Mouse (Mus musculus): Measurements from ENCODE around the gene Hyou1.
"Not testable (repeated sequence)": the region's sequence is repeated elsewhere in the genome, so short reads cannot be mapped to it uniquely, and the experiment has no call there.

Hyou1 gene

DNA sequence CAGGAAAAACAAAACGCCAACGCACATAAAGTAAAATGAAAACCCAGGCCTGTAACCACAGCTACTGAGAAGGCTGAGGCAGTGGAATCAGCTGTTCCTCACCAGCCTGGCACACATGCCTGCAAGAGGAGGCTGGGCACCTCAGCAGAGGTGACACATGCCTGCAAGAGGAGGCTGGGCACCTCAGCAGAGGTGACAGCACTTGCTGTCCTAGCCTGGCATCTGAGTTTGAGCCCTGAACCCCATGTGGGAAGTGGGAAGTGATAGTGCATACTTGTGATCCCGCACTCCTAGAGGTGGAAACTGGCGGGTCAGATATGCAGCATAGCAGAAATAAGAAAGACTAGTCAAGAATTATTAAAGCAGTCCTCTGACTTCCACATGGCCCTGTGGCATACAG, 27.9 kb upstream of the Hyou1 start:
- no peak for DNase-seq (ENCODE audit: low spot score)

DNA sequence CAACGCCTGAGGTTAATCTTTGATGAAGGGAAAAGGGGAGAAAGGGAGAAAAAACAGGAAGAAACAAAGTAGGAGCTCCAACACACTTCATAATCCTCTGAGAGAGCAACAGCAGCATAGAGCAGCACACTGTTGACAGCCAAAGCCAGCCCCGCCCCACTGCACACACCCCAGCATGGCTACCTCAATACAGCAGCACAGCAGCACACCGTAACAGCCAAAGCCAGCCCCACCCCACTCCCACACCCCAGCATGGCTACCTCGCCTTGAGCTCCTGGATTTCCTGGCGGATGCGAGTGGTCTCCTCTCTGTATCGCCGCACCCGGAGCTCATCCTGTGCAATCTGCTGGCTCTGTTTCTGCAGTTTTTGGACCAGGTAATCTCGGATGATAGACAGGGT, 27.0 kb upstream of the Hyou1 start:
- DNase-seq (ENCODE audit: low spot score): no peak

DNA sequence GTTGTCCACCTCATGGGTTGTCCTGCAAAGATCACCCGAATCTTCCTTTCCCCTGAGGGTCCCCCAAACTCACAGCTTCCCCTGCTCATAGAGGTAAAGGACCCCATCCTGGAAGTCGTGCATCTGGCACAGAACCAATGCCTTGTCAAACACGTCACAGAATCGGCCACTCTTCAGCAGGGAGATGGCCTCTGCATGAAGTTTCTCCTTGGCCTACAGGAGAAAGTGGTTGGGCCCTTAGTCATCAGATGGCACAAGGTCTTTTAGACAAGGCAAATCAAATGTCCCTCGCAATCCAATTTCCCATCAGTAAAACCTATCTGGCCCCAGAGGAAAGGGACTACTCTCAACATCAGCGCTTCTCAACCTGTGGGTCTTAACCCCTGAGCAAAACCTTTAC, 26.1 kb upstream of the Hyou1 start:
- DNase-seq (ENCODE audit: low spot score): no peak

DNA sequence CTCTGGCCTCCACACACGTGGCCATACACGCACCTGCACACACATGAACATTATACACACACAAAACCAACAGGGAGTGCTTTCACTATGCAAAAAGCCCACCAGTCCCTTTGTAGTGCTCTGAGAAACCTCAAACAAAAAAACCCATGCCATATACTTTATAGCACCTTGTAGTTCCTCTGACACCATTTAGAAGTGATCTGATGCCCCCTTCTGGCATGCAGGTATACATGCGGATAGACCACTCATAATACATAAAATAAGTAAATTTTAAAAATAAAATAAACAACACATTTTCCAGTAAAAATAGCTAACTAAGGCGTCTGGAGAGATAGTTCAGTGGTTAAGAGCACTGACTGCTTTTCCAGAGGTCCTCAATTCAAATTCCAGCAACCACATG, 22.1 kb upstream of the Hyou1 start:
- peak; percentile 45 for DNase-seq (ENCODE audit: low spot score)

DNA sequence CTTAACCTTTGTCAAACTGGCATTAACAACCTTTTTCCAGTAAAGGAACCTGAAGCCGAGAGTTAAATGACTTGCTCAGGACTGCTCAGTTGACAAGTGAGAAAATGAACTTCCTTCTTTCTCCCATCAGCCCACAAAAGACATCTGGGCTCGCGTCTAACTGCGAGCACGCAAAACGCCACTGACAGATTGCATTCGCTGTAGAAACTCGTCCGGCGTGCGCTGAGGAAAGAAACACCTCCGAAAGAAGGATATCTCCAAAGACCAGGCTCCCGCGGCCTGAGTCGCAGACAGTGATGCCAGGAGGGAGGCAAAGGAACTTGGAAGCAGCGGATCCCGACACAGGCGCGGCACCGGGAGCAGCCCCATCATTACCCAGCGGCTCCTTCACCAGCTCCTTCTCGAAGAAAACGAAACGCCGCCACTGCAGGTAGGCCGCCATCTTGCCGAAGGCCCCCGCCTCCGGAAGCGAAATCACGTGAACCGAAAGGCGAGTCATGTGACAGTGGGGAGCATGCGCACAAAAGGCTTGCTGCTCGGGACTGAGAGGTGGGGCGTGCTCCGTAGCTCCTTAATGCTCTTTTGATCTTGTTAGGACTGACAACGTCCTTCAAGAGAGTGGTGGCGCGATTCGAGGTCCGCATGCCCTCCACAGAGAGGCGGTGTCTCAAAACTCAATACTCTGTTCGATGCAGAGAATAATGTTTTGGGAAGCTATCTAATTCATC, 17.9 kb upstream of the Hyou1 start, which contains the start of gene Vps11:
Gene Vps11, minus strand, starts transcription at position 481 of the 728 bp plus-strand sequence.
- DNase-seq (ENCODE audit: low spot score): peak; percentile 99

DNA sequence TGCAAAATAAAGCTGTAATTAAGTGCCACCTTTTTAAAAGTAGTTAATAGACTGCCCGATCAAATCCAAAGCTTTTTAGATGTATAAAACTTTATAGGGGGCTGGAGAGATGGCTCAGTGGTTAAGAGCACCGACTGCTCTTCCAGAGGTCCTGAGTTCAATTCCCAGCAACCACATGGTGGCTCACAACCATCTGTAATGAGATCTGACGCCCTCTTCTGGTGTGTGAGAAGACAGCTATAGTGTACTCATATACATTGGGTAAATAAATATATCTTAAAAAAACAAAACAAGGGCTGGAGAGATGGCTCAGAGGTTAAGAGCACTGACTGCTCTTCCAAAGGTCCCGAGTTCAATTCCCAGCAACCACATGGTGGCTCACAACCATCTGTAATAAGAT, 17.4 kb upstream of the Hyou1 start:
- not testable (repeated sequence) for DNase-seq (ENCODE audit: low spot score)

DNA sequence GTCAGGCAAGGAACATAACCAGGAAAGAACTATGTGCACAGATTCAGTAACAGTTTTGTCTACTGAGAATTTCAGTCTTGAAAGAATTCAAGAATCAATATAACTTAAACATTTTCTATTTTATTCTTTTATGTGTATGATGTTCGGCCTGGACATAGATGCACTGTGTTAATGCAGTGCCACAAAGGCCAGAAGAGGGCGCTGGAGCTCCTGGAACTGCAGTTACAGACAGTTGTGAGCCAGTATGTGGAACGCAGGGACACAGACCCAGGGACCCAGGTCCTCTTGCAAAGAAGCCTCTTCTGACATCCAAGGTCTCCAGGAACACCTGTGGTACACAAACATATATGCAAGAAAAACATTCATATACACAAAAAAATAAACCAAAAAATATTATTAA, 14.8 kb upstream of the Hyou1 start:
- peak; percentile 26 for DNase-seq (ENCODE audit: low spot score)

DNA sequence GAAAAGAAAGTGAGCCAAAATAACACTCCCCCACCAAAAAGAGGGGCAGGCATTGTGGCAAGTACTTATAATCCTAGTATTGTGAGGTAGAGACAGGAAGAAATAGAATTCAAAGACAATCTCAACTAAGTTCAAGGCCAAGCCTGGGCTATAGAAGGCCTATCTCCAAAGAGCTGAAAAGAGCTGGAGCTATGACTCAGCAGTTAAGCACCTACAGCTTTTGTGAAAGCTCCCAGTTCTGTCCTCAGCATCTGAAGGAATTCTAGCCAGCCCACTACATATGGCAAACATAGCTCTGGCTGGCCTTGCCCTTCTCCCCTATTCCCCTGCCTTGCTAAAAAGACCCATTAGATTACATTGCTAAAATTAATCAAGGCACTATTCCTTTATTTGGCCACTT, 5.9 kb upstream of the Hyou1 start:
- no peak for DNase-seq (ENCODE audit: low spot score)

DNA sequence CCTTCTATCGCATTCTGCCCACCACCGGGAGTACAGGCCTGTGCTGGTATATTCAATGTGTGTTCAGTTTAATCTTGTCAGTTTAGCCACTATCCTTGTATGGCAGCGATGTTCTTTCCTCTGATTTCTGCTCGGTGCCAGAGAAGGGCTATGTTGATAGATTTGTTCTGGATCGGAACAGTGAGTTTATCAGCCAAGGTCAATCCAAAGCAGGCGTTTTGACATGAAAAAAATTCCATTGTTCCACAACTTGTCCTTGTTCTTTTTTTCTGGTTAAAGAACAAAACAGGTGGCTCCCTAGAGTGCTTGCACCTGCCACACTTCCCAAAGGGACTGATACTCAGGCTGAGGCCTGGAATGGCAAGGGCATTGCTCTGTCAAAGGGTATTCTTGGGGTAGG, 3.1 kb upstream of the Hyou1 start:
- DNase-seq (ENCODE audit: low spot score): no peak

DNA sequence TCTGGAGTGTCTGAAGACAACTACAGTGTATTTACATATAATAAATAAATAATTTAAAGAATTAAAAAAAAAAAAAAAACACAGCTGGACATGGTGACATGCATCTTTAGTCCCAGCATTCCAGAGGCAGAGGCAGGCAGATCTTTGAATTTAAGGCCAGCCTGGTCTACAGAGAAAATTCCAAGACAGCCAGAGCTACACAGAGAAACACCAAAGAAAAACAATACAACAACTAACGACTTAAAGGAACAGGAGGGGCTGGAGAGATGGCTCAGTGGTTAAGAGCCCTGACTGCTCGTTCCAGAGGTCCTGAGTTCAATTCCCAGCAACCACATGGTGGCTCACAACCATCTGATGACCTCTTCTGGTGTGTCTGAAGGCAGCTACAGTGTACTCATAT, 2.0 kb upstream of the Hyou1 start:
- DNase-seq (ENCODE audit: low spot score): not testable (repeated sequence)

DNA sequence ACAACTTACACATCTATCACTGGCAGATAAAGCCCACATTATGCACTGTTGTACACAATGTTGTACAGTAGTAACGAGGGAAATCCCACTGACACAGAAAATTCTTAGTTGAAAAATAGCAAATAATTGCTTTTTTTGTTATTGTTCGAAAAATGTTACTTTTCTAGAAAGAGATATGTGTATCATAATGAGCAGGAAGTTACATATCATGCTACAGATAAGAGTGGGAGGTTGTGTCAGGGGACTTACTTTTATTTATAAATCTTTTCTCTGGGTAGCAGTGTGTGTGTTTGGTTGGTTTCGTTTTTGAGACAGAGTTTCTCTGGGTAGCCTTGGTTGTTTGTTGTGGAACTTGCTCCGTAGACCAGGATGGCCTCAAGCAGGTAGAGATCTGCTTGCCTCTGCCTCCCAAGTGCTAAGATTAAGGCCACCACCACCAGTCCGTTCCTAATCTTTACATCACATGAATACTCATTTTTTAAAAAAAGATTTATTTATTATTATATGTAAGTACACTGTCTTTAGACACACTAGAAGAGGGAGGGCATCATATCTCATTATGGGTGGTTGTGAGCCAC, 1.0 kb upstream of the Hyou1 start:
- no peak for DNase-seq (ENCODE audit: low spot score)

DNA sequence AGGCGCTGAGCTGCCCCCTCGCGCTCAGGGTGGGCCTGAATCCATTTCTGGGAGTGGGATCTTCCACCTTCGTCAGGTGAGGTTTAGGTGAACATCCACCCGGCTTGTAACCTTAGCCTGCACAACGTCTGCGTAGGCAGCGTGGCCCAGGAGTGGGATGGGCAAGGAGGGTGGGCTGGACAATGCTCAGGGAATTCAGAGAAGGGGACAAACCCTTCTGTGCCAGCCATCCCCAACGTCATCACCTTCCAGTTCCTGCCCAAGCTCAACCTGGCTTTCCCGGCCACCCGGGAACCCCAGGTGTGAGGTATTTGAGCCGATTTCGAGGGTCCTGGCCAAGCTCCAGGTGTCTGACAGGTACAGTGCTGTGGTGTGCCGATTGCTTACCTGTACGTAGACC, 572 bp downstream of the Hyou1 start:
- DNase-seq (ENCODE audit: low spot score): no peak

DNA sequence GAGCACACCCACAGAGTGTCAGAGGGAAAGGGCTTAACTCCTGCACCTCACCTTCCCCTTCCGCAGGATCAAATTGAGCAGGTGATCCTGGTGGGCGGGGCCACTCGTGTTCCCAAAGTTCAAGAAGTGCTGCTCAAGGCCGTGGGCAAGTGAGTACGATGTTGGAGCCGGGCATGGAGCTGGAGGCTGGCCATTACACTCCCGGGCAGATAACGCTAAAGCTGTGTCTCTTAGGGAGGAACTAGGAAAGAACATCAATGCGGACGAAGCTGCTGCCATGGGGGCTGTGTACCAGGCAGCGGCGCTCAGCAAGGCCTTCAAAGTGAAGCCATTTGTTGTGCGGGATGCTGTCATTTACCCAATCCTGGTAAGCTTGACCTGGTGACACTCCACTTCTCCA, 5.3 kb downstream of the Hyou1 start:
- DNase-seq (ENCODE audit: low spot score): no peak

DNA sequence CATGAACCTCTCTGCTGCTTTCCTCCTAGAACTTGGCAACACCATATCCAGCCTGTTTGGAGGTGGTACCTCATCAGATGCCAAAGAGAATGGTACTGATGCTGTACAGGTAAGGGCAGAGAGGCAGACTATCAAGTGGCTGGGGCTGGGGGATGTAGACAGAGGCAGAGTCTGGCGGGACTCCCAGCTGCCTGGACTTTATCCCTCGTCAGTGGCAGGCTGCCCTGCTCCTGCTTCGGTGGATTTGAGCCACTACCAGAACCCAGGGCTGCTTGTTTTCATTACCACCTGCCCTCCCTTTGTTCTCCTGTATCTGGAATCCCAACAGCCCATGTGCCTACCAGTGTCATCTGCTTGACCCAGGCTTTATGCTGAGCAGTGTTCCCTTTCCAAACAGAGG, 7.9 kb downstream of the Hyou1 start:
- DNase-seq (ENCODE audit: low spot score): no peak

DNA sequence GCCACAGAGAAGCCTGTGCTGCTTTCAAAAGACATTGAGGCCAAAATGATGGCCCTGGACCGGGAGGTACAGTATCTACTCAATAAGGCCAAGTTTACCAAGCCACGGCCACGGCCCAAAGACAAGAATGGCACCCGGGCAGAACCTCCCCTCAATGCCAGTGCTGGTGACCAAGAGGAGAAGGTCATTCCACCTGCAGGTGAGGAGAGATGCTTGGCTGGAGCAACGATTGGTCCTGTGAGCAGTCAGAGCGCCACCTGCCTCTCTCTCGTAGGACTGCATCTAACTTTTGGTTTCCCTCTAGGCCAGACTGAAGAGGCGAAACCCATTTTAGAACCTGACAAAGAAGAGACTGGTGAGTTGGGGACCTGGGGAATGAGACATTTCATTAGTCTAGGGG, 10.0 kb downstream of the Hyou1 start:
- DNase-seq (ENCODE audit: low spot score): peak; percentile 71

DNA sequence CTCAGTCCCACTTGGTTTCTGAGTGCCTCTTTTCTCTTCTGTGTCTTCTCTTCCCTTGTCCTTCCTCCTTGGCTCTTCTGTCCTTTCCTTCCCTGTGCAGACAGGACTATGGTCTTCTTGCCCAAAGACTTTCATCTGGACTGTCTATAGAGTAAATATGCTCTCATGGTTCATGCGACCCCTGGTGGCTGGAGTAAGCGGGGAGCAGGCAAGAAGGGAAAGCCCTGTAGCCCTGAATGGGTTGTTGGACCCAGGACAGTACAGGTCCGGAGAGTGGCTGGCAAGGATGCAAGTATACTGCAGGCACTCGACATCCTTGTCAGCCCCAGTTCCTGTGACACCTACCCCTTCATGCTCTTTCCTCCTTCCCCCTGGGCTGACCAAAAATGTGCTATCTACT, 12.2 kb downstream of the Hyou1 start:
- DNase-seq (ENCODE audit: low spot score): peak; percentile 80

DNA sequence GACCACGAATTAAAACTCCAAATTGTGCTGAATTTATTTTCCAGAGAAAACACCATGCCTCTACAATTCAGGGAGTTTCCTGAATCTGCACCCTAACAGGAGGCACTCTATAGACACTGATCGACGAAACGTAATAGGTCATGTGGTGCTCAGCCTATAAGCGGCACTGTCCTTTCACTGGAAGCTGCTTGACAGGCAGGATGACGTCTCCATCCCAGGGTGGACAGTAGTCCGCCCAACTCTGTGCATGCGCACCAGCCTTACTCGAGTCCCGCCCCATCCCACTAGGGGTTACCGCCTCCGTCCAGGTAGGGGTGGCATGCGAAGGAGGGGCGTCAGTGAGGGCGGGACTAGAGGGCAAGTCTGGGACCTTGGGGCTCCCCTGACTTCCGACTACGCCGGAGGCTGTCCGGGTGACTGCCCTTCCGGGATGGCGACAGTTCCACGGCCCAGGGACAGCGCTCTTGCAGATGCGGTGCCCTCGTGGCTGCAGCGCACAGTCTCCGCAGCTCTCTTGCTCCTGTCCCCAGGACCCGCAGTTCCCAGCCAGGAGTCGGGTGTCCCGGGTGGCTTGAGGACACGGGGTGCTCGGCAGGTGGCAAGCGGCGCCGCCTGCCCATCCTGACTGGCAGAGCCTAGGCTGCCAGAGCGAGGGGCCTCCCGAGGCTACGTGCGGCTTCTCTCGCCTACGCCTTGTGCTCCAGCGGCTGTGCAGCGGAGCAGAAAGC, 17.6 kb downstream of the Hyou1 start, which contains the start of gene Slc37a4:
Gene Slc37a4, plus strand, starts transcription at position 169 of the 728 bp plus-strand sequence.
- DNase-seq (ENCODE audit: low spot score): peak; percentile 97

DNA sequence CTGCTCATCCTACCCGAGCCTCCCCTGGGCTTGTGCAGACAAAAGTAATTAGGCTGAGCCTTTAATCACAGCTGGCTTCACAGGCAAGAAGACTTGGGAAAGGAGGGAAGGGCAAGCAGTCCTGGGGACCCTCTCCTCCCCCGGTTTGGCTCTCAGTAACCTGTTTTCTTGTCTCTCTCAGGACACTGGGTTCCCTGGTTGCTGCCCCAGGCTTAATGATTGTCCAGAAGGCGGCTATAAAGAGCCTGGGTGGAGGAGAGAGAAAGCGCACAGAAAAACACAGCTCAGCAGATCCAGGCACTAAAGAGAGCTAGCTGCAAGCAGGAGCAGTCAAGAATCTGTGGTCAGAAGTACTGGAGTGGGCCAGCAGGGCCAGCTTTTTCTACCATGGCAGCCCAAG, 18.8 kb downstream of the Hyou1 start:
- no peak for DNase-seq (ENCODE audit: low spot score)

DNA sequence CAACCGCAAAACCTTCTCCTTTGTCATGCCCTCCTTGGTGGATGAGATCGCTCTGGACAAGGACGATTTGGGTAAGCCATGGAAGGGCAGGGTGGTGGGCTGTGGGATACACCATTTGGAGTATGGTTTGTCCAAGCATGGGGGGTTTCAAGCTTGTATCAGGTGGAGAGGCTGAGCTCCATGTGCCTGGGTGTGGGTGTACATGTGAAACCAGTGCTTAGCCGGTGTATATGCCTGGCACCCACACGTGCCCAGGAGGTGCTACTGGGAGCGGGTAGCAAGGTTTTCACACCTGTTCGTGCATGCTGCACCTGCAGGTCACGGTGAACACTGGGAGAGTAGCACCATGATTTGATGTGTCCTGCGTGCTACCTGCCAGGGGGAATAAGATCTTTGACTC, 19.3 kb downstream of the Hyou1 start:
- no peak for DNase-seq (ENCODE audit: low spot score)

DNA sequence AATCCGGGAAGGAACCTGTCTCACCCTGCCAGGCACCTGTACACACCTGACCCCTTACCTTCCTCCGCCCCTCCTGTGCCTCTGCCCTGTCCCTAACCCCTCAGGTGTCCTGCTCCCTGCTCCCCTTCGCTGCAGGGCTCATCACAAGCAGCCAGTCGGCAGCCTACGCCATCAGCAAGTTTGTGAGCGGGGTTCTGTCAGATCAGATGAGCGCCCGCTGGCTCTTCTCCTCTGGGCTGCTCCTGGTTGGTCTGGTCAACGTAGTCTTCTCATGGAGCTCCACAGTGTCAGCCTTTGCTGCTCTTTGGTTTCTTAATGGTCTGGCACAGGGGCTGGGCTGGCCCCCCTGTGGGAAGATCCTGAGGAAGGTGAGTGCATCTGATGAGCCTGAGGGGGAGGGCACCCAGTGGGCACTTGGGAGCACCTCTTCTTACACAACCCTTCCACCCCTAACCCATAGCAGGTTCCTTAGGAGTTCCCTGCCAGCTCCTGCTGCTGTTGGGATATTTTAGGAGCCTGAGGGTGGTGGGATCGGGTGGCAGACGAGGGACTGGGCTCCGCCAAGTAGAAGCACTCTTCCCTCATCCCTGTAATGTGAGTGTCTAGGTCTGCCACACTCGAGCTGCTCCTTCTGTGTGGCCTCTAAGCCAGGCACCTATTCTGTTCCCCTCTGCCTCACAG, 20.0 kb downstream of the Hyou1 start:
- DNase-seq (ENCODE audit: low spot score): no peak

DNA sequence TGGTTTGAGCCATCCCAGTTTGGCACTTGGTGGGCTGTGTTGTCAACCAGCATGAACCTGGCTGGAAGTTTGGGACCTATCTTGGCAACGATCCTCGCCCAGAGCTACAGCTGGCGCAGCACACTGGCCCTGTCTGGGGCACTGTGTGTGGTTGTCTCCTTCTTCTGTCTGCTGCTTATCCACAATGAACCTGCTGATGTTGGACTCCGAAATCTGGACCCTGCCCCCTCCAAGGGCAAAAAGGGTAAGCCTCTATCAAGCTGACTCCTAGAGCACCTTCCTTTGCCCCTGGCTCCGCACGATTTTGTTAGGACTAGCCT, 20.5 kb downstream of the Hyou1 start:
- no peak for DNase-seq (ENCODE audit: low spot score)

DNA sequence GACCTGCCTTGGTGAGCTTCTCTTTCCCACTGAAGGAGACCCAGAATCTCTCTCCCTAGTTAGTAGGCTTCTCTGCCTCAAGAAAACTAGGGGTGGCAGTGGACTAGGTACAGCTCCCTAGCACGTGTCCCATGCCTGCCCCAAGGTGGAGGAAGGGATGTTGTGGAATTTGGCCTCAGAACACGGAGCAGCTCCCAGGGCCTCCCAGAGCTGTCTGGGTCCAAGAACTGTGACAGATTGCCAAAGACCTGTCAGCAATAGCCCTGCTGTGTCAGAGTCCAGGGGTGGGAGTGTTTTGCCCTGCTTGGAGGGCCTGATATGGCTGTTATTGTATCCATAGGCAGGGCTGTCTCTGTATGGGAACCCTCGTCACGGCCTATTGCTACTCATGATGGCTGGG, 21.8 kb downstream of the Hyou1 start:
- no peak for DNase-seq (ENCODE audit: low spot score)

DNA sequence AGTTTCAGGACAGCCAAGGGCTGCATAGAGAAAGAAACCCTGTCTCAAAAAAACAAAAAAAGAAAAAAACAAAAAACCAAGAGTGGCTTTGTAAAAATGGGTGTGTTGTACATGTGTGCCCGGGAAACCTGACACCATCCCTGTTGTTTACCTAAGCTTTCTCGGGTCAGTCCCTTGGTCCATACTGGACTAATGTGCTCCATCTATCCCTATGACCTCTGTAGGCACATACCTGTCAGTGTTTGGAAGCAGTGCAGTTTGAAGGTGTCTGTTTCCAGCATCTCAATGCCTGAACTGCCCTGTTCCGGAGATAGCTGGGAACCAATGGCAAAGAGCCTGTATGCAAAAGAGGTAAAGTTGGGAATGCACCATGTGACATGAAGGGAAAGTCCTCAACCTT, 25.7 kb downstream of the Hyou1 start:
- DNase-seq (ENCODE audit: low spot score): no peak

Data from embryo, embryonic 10 days (tissue).